Mouse (Mus musculus) small intestine, adult 2 months (tissue): ENCODE measurements at regions not wholly inside any gene's neighbourhood (a gene's known extent, or its start where the extent isn't known, plus 50 kb on each side); places are given as distances from the start of the nearest gene placed in this dataset.

Experiments used
- H3K27ac ChIP-seq: fragments of 200-500 bp; 2 replicates; pipeline ENCODE4 v1.5.1; 2012; ENCODE audit warnings: low read depth, low read length, control low read depth, inconsistent platforms; ENCODE audit not compliant: insufficient read depth
- H3K27me3 ChIP-seq: fragments of 200-500 bp; 2 replicates; pipeline ENCODE4 v1.6.1; 2012; ENCODE audit warnings: mild to moderate bottlenecking, moderate library complexity, low read length, inconsistent platforms; ENCODE audit not compliant: control insufficient read depth, insufficient read depth
- H3K36me3 ChIP-seq: fragments of 200-500 bp; 2 replicates; pipeline ENCODE4 v1.6.1; 2012; ENCODE audit warnings: mild to moderate bottlenecking, low read length, control low read depth, inconsistent platforms; ENCODE audit not compliant: control insufficient read depth, insufficient read depth
- H3K4me1 ChIP-seq: fragments of 200-500 bp; 2 replicates; pipeline ENCODE4 v1.6.1; 2012; ENCODE audit warnings: low read length, inconsistent platforms, mixed read lengths; ENCODE audit not compliant: control insufficient read depth, insufficient read depth, insufficient read length
- H3K4me3 ChIP-seq: fragments of 200-500 bp; 2 replicates; pipeline ENCODE4 v1.5.1; 2012; ENCODE audit warnings: low read depth, mild to moderate bottlenecking, control low read depth, inconsistent platforms, low read length, moderate library complexity
- CTCF ChIP-seq: fragments of 200-500 bp; IDR thresholded peaks from 2 replicates; pipeline ENCODE4 v1.5.1; 2012; ENCODE audit warnings: low read depth, mild to moderate bottlenecking, control low read depth, inconsistent platforms, low read length, moderate library complexity, mixed read lengths; ENCODE audit not compliant: insufficient replicate concordance, insufficient read length; ENCODE audit errors: extremely low read depth
- POLR2A ChIP-seq: fragments of 200-500 bp; IDR thresholded peaks from 2 replicates; pipeline ENCODE4 v1.6.1; 2012; ENCODE audit warnings: low read depth, mild to moderate bottlenecking, control low read depth, inconsistent platforms, low read length, moderate library complexity
- WGBS: fragments of 180-500 bp; shearing (Covaris S2); methylation state at CpG from one replicate; pipeline ENCODE4 v1.1.7; 2018; 5-methylcytosine and 5-hydroxymethylcytosine counted together

DNA sequence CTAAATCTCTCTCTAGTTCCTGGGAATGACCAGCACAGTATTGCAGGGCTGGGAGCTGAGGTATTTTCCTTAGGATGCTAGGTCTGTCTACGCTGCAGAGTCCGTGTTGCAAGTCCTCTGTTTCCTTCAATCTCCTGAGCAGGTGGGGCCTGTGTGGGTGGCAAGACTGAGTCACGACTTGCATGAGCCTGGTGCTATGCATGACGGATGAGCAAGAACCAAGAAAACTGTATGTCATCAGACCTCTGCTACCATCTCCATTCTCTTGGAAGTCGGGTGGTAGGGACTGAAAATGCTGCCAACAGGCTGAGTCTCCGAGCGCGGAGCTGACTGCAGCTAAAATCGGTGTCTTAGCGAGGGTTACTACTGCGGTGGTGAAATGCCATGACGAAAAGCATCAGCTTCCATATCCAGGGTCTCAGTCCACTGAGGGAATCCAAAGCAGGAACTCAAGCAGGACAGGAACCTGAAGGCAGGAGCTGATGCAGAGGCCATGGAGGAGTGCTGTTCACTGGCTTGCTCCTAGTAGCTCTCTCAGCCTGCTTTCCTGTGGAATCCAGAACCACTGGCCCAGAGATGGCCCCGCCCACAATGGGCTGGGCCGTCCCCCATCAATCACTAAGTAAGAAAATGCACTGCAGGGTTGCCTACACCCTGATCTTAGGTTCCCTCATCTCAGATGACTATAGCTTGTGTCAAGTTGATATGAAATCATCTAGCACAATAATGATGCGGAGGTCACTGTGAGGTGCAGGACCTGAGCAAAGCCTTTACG is 71.9 kb downstream of the Psmg1 start:
- Histone ChIP-seq H3K4me1 (peaks cover 3% of the 10 kb centered on the region; the same call in 1 of the 2 replicates), H3K27me3 (no peaks in the 10 kb centered on the region), H3K4me3 (no peak overlapping the region), H3K27ac (no peak overlapping the region), H3K36me3 (no peaks in the 10 kb centered on the region)
- no peak for TF ChIP-seq CTCF
- TF ChIP-seq POLR2A = no peak
- 94% methylated on average over 16 of the region's 16 CpGs for WGBS

DNA sequence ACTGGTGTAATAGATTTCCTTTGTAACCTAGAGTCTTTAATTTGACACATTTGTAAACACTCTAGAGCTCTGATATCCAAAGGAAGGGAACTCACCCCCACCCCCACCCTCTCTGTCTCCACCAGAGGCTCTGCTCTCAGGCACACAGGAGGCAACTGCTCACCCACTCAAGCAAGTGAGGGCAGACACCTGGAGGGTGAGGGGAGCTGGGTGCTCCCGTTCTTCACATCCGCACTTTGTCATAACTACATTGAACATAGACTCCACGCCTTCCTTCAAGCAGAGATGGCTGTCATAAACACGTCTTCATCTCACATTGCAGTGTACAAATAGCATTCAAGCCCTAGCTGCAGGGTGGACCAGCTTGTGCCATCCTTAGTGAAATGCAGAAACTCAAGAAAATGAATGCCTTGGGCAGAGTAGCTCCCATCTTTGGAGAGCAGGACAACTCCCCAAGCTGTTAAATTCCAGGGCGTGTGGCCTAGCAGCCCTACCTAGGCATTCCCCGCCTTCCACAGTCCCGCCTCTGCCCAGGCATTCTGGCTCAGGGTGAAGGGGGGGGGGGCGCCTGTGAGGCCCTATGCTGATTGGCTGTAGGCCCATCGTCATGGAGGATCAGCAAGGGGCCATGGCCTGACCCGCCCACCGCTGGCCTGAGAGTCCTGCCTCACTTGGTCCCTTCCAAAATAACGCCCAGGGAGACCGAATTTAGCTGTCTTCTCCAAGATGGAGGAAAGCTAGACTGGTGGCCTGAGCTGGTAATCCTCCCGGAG is 72.9 kb downstream of the Psmg1 start:
- Histone ChIP-seq H3K36me3 (no peaks in the 10 kb centered on the region), H3K4me1 (no peaks in the 10 kb centered on the region; the same call in 1 of the 2 replicates), H3K4me3 (no peak overlapping the region), H3K27ac (no peak overlapping the region), H3K27me3 (no peaks in the 10 kb centered on the region)
- TF ChIP-seq CTCF = no peak
- no peak for TF ChIP-seq POLR2A
- 80% methylated on average over 14 of the region's 14 CpGs for WGBS

DNA sequence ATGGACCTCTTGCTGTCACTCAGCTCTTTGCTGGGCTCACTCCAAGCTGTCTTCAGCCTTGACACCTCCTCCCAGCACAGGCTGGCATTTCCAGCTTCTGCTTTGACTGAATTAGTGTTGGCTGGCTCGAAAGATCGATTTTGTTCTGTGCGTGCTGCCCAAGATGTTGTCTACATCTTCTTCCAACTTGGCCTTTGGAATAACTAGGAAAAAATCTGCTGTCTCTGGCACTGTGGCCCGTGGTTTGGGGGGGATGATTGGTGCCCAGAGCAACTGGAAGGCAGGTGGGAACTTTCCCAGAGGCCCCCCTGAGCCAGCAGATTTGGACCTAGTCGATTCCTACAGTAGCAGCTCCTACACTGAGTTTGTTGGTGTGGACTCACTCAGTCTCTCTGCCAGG is 76.9 kb downstream of the Psmg1 start:
- TF ChIP-seq CTCF = no peak
- TF ChIP-seq POLR2A = no peak
- Histone ChIP-seq H3K27ac (no peak overlapping the region), H3K36me3 (no peaks in the 10 kb centered on the region), H3K4me3 (no peak overlapping the region), H3K27me3 (no peaks in the 10 kb centered on the region), H3K4me1 (no peaks in the 10 kb centered on the region; the same call in 1 of the 2 replicates)
- 72% methylated on average over 5 of the region's 5 CpGs for WGBS

DNA sequence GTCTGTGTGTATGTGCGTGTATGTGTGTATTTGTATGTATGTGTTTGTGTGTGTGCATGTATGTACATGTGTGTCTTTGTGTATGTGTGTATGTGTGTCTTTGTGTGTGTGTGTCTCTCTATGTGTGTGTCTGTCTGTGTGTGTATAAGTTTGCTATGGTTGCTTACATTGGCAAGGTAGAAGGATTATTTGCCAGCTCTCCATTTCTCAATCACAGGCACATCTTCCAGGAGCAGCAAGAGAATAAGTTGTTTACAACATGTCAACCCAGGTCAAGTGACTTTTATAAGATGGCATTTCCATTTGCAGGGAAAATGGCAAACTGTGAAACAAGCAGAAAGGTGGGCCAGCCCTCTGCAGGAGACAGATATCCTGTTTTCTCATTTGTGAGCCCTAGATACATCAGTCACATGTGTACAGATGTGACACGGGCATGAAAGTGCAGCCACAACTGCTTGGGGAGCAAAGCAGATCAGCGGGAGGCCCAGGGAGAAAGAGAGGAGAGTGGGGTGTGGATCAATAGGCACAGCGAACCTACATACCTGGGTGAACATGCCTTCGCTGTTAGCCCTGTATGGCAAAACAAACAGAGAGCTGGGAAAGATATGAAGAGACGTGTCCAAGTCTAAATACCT is 86.1 kb downstream of the Psmg1 start:
- TF ChIP-seq POLR2A = no peak
- TF ChIP-seq CTCF = no peak
- 84% methylated on average over 6 of the region's 6 CpGs for WGBS
- Histone ChIP-seq H3K27me3 (no peaks in the 10 kb centered on the region), H3K4me3 (no peak overlapping the region), H3K4me1 (no peaks in the 10 kb centered on the region), H3K36me3 (no peaks in the 10 kb centered on the region), H3K27ac (no peak overlapping the region)

DNA sequence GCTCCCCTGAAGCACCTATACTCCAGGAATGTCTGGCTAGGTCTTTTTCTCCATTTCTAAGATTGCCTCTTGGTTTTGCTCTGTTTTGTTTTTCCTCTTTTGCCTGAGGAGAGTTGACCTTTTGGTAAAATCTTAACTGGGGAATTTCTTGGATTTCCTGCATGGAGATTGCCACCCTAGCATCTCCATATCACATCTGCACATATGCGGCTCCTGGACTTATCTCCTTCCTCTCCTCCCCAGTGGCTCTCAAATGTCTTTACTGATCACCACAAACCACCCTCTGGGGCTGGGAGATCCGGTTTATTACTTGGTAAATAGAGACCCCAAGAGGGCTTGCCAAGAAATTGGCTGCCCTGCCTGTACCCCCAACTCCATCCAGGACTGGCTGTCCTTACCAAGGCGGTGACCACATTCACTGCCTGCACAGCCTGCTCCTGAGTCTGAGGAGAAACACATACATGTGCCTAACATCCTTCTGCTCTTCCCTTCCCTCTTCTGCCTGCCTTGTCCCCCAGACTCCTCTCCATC is 87.3 kb downstream of the Psmg1 start:
- Histone ChIP-seq H3K27ac (no peak overlapping the region), H3K4me1 (no peaks in the 10 kb centered on the region), H3K4me3 (no peak overlapping the region), H3K27me3 (no peaks in the 10 kb centered on the region), H3K36me3 (no peaks in the 10 kb centered on the region)
- TF ChIP-seq CTCF (no peak), POLR2A (no peak)
- WGBS = 72% methylated on average over 3 of the region's 3 CpGs

DNA sequence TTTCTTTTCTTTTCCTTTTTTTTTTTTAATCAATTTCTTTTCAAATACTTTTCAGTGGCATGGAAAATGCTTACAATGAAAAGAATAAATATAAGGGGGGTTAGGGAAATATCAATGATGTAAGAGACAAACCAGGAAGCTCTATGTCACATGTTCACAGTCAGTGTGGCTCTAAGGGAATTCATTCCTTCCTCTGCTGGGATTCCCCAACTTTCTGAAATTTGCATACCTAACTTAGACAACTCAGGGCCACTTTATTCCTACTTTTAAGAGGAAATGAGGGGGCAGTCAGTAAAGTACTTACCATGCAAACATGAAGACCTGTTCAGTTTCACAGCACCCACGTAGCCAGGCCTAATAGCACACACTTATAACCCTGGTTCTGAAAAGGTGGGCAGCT is 88.6 kb downstream of the Psmg1 start:
- H3K4me3 ChIP-seq = no peak overlapping the region
- H3K27ac ChIP-seq = no peak overlapping the region
- TF ChIP-seq POLR2A (no peak), CTCF (no peak)
- H3K27me3 ChIP-seq = no peaks in the 10 kb centered on the region
- H3K4me1 ChIP-seq = no peaks in the 10 kb centered on the region
- WGBS = 85% methylated on average over 1 of the region's 1 CpGs
- no peaks in the 10 kb centered on the region for H3K36me3 ChIP-seq

DNA sequence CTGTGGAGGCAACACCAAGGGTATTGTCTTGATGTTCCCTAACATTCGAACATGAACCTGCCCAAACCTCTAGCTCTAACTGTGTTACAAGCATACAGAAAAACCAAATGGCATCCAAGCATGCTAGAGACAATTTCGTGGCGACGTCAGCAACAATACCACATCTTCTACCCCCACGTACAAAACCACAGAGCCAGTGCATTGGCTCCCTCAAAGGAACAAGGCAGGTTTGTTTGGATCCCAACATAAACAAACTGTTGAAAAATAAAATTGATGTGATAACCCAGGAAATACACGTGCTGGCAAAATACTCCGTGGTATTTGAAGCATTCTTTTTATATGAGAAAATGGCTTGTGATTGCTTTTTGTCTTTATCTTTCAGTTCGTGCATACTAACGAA is 89.4 kb downstream of the Psmg1 start:
- Histone ChIP-seq H3K4me3 (no peak overlapping the region), H3K27me3 (no peaks in the 10 kb centered on the region), H3K4me1 (no peaks in the 10 kb centered on the region), H3K27ac (no peak overlapping the region), H3K36me3 (no peaks in the 10 kb centered on the region)
- TF ChIP-seq CTCF (no peak), POLR2A (no peak)
- WGBS = 66% methylated on average over 9 of the region's 9 CpGs
